Mouse (Mus musculus): ENCODE measurements around the gene Zfp688. TPM values are rescaled to one million over a fixed set of nuclear protein-coding genes. Genes with fewer than 3 reads are reported as not detected.
"Not testable (repeated sequence)": the region's sequence is repeated elsewhere in the genome, so short reads cannot be mapped to it uniquely, and the experiment has no call there.

The Zfp688 gene
- total RNA-seq, 2 experiments from 2014 or later: 12.4 to 14.9 TPM

DNA sequence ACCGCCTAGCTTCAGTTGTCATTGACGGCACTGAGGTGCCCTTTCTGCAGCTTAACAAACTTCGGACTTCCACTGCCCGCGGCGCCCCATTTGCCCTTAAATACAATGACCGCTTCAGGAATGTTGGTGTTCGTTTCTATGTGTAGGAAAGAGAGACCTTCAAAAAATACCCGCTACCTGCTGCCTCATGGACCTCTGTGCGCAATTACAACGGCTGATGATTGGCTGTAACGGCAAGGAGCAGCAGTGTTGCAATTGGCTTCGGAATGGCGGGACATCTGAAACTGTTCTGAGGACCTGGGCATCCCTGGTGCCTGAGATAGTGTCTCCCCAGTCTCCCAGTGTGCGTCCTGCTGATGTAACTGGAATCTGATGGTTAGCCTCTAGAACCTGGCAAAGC is 379 bp upstream of the Zfp688 start:
- DNase-seq (ENCODE audit: extremely low spot score in 1 of 2, low spot score in 1 of 2): peak in 1 of 2 experiments; percentile 33

DNA sequence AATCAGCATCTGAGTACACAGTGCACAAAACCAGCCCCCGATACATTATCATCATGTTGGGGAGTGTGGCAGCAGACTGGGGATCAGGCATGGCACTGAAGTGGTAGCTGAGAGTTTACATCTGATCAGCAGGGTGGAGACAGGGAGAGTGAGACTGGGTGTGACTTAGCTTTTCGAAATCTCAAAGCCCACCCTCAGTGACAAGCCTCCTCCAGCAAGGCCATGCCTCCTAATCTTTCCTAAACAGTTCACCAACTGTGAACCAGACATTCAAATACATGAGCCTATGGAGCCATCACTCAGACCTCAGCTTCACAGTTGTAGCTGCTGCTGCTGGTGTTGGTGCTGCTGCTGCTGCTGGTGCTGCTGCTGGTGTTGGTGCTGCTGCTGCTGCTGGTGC is 10.4 kb downstream of the Zfp688 start:
- DNase-seq (ENCODE audit: extremely low spot score in 1 of 2, low spot score in 1 of 2): no peak

DNA sequence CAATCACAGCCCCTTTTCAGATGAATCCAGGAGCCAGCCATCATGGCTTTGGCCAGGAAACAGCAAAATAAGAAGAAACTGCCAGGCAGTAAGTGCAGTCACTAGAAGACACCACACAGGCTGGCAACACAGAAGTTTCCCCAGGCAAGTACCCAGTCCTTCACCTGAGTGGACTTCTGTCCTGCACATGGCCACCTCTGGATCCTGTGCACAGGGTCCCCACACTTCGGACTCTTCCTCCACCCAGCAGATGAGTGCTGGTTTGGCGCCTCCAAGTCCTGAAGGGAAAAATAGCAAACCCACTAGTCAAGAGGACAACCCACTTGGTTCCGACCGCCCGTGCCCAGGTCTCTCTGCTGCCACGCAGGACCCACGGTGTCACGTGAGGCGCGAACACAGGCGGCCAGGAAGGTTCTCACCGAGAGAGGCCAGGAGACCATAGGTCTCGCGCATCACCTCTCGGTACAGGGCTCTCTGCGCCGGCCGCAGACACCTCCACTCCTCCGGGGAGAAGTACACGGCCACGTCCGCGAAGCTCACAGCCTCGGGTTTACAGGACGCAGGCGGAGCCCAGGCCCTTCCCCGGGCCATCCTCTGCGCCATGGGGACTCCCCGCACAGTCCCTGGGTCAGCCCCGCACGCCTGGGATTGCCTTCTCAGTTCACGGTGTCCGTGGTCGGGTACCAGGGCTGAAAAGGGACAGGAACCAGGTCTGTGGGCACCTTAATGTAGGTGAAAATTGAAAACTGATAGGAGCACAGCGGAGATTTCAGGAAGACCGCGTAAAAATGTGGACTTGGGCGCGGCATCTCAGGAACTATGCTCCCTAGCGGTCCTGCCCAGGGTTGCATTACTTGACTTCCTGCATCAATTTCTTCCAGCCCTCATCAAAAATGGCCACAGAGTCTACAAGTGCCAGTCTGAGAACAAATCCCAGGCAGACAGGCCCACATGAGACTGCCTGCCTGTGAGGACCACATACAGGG is 15.6 kb downstream of the Zfp688 start, which contains the start of gene Zfp764:
Zfp764 (minus strand) TSS at position 821 of the 986 bp plus-strand sequence.
- DNase-seq (ENCODE audit: extremely low spot score in 1 of 2, low spot score in 1 of 2): peak; percentile 70 to 85

DNA sequence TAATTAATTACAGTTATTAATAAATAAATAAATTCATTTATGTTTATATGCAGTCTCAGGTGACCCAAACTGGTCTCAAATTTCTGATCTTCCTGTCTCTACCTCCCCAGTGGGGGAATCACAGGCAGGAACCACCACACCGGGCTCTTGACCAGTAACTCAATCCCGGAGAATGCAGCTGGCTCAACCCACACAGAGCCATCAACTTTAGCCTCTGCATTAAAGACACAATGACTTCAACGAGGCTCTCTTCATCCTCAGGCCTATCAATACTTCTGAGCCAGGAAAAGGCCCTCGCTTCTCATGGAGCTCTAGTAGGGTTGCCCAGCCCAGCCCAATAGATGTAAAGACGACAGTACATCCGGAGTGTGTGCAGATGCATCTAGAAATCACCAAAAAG is 17.8 kb downstream of the Zfp688 start:
- not testable (repeated sequence) for DNase-seq (ENCODE audit: extremely low spot score in 1 of 2, low spot score in 1 of 2)

DNA sequence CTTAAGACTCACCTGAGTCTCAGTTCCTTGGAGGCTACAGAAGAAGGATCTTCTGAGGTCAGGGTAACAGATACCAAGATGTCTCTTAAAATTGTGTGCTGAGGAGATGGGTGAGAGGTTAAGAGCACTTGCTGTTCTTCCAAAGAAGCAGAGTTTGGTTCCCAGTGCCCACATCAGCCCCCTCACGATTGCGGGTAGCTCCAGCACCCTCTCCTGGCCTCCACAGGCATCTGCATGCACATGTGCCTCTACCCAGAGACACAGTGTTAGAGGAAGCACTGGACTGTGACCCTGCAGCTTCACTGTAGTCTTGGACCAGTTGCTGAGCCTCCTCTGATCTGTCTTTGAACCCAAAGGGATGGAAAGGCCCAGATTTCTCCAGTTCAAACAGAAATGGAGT is 18.9 kb downstream of the Zfp688 start:
- no peak for DNase-seq (ENCODE audit: extremely low spot score in 1 of 2, low spot score in 1 of 2)

DNA sequence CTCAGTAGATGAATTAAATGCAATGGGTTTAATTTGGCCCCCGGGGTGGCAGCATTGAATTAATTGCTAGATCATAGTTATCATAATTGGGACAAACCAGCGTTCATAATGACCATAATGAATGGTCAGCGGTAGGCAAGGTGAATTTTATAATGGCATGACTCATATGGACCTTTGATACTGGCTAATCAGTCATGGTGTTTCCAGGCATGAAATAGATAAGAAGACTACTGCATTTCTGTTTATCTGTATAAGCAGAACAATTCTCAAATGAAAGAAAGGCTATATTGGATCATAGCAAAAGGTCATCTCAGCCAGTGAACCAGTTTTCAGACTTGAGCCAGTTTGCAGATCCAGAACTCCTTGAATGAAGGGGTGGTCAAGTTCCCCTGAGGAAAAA is 21.5 kb downstream of the Zfp688 start:
- no peak for DNase-seq (ENCODE audit: extremely low spot score in 1 of 2, low spot score in 1 of 2)

DNA sequence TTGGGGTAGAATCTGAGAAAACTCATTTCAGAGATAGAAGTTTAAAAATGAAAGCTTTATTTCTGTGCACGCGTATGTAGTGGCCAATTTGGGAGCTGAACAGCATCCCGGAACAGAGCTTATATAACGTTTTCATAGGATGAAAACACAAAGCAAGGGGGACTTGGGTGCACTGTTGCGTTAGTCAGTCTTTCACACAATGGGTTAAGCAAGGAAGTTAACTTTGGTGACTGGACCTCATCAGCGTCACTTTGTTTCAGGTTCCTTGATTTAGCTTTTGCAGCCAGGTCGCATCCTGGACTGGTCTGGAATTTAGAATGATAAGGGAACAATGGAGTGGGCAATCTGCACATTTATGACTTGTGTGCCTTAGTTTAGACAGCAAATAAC is 27.9 kb downstream of the Zfp688 start:
- DNase-seq (ENCODE audit: extremely low spot score in 1 of 2, low spot score in 1 of 2): no peak

DNA sequence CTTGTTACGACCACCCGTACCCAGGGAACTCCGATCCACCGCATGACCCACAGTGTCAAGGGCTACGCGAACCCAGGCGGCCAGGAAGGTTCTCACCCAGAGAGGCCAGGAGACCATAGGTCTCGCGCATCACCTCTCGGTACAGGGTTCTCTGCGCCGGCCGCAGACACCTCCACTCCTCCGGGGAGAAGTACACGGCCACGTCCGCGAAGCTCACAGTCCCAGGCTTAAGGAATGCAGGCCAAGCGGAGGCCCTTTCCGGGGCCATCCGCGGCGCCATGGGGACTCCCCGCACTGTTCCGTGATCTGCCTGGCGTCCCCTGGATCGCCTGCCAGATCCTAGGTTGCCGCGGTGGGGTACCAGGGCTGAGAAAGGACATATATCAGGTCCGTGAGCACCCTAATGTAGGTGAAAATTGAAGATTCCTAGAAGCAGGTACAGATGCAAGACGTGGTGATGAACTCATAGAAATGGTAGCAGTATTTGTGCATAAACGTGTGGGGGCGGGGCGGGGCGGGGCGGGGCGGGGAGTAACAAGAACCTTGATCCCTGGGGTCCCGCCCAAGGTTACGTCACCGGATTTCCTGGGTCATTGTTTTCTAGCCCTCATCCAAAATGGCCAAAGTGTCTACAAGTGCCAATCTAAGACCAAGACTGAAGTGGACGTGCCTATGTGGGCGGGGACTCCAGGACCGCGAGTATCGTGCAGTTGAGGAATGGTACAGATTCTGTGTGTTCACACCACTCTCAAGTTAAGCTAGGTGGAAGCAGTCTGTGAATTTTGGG is 28.5 kb downstream of the Zfp688 start, which contains the start of gene E430018J23Rik:
E430018J23Rik (minus strand) TSS at position 473 of the 787 bp plus-strand sequence.
- peak; percentile 81 to 91 for DNase-seq (ENCODE audit: extremely low spot score in 1 of 2, low spot score in 1 of 2)

DNA sequence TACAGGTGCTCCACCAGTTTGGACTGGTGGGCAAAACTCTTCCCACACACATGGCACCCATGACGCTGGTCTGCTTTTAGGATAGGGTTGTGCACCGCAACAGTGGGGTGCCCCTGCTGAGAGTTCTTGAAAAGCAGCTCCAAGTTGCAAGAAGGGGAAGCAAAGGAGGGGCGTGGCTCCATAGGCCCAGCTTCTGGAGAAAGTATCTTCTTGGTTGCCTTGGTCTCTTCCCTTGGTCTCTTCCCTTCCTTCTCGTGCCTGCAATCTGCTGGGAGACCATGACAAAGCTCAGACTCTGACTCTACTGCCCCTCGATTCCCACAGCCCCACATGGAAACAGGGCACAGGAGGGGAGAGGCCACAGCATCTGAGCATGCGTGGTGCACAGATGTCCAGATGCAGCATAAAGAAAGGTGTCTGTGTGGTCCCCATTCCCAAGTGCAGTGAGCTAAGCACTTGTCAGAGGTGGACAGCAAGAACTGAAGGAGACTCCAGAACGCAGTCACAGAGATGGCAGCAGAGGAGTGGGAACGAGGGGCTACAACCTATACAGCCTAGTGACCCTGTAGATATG is 29.5 kb downstream of the Zfp688 start:
- no peak for DNase-seq (ENCODE audit: extremely low spot score in 1 of 2, low spot score in 1 of 2)

DNA sequence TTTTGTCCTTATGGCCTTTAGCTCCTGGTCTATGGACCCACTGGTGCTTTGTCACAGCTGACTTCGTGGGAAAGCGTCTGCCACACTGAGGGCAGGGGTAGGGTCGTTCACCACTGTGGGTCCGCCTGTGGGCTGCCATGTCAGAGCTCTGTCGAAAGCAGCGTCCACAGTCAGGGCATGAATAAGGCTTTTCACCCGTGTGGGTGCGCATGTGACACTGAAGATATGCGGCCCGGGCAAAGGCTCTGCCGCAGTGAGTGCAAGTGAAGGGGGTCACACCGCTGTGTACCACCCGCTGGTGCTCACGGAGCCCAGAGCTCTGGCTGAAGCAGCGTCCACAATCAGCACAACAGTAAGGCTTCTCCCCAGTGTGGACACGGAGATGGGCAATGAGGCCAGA is 30.3 kb downstream of the Zfp688 start:
- no peak for DNase-seq (ENCODE audit: extremely low spot score in 1 of 2, low spot score in 1 of 2)

DNA sequence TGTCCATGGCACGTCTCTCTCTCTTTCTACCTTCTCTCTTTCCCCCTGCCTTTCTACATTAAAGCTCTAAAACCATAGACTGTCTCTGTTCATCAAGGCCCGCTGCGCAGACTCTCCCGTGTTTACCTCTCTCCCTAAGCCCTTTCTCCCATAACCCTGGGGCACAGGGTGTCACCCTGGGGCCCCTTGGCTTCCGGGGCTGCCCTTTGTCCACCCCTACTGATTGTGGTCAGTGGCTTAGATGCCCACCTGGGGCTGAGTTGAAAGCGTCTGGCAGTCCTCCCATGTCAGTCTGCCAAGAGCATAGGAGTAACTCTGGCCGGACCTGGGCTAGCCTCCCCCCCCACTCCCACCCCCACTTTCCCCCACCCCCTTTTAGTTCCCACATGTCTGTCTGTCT is 31.6 kb downstream of the Zfp688 start:
- DNase-seq (ENCODE audit: extremely low spot score in 1 of 2, low spot score in 1 of 2): no peak

DNA sequence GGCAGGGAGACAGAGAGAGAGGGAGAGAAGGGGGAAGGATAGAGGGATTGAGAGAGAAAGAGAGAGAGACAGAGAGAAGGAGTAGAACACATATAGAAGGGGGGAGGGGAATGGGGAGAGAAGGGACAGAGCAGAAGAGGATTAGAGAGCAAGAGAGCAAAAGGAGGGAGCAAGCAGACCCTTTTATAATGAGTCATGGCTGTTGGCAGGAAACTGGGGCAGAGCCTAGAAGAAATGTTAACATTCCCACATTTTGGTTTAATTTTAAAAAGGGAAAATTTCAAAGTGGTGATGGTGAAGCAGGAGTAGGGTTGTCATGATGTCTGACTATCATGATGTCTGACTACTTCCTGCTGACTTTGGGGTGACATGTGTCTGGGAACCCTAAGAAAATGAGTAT is 33.7 kb downstream of the Zfp688 start:
- DNase-seq (ENCODE audit: extremely low spot score in 1 of 2, low spot score in 1 of 2): not testable (repeated sequence)

DNA sequence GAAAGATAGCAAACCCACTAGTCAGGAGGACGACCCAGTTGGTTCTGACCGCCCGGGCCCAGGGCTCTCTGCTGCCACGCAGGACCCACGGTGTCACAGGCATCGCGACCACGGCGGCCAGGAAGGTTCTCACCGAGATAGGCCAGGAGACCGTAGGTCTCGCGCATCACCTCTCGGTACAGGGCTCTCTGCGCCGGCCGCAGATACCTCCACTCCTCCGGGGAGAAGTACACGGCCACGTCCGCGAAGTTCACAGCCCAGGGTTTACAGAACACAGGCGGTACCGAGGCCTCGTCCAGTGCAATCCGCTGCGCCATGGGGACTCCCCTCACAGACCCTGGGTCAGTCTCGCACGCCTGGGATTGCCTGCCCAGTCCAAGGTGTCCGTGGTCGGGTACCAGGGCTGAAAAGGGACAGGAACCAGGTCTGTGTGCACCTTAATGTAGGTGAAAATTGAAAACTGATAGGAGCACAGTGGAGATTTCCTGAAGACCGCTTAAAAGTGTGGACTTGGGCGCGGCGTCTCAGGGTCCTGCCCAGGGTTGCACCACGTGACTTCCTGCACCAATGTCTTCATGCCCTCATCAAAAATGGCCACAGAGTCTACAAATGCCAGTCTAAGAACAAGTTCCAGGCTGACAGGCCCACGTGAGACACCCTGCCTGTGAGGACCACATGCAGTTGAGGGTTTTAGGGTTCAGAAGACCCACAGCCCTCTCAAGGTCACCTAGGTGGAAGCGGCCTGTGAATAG is 35.1 kb downstream of the Zfp688 start, which contains the start of gene 9130019O22Rik:
9130019O22Rik (minus strand) TSS at position 526 of the 752 bp plus-strand sequence.
- peak; percentile 59 to 90 for DNase-seq (ENCODE audit: extremely low spot score in 1 of 2, low spot score in 1 of 2)

DNA sequence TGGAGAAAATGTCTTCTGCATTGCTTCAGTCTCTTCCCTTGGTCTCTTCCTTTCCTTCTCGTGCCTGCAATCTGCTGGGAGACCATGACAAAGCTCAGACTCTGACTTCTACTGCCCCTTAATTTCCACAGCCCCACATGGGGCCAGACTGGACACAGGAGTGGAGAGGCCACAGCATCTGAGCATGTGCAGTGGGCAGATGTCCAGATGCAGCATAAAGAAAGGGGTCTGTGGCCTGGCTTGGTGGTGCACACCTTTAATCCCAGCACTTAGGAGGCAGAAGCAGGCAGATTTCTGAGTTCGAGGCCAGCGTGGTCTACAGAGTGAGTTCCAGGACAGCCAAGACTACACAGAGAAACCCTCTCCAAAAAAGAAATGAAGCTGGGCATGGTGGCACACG is 36.3 kb downstream of the Zfp688 start:
- DNase-seq (ENCODE audit: extremely low spot score in 1 of 2, low spot score in 1 of 2): not testable (repeated sequence)

DNA sequence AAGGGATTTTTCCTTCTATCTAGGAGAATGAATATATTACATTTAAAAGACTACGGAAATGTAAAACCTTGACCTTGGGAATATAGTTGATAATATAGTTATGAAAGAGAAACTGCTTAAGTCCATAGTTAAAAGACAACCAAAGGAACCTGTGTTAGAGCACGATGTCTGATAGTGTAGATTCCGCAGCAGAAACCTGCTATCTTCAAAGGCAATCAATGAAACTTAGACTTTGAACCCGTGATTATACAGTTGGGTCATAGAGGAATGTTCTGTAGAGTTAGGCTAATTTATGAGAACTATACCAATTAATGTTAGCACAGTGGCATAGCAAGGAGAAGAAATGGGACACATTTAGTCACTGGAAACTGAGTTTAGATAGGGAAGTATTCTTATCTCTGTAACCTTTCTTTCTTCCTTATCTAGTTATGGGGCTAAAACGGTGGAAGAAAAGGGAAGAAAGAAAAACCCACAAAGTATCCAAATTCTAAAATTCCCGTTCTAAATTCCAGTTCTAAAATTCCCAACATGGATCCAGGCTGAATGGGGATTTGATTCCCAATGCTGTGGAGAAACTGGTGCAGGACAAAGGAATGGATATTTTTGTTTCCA is 43.5 kb downstream of the Zfp688 start:
- no peak for DNase-seq (ENCODE audit: extremely low spot score in 1 of 2, low spot score in 1 of 2)

DNA sequence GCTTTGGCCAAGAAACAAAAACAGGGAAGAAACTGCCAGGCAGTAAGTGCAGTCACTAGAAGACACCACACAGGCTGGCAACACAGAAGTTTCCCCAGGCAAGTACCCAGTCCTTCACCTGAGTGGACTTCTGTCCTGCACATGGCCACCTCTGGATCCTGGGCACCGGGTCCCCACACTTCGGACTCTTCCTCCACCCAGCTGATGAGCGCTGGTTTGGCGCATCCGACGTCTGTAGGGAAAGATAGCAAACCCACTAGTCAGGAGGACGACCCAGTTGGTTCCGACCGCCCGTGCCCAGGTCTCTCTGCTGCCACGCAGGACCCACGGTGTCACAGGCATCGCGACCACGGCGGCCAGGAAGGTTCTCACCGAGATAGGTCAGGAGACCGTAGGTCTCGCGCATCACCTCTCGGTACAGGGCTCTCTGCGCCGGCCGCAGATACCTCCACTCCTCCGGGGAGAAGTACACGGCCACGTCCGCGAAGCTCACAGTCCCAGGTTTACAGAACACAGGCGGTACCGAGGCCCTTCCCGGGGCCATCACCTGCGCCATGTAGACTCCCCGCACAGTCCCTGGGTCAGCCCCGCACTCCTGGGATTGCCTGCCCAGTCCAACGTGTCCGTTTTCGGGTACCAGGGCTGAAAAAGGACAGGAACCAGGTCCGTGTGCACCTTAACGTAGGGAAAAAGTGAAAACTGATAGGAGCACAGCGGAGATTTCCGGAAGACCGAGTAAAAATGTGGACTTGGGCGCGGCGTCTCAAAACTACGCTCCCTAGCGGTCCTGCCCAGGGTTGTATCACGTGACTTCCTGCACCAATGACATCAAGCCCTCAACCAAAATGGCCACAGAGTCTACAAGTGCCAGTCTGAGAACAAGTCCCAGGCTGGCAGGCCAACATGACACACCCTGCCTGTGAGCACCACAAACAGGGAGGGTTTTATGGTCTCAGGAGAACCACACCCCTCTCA is 46.3 kb downstream of the Zfp688 start, which contains the start of gene Zfp747:
Zfp747 (minus strand) TSS at position 780 of the 975 bp plus-strand sequence.
- peak; percentile 74 to 88 for DNase-seq (ENCODE audit: extremely low spot score in 1 of 2, low spot score in 1 of 2)

DNA sequence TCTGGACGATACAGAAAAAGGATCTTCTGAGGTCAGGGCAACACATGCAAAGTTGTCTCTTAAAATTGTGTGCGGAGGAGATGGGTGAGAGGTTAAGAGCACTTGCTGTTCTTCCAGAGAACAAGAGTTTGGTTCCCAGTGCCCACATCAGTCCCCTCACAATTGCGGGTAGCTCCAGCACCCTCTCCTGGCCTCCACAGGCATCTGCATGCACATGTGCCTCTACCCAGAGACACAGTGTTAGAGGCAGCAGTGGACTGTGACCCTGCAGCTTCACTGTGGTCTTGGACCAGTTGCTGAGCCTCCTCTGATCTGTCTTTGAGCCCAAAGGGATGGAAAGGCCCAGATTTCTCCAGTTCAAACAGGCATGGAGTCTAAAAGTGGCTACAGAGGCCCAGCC is 50.0 kb downstream of the Zfp688 start:
- not testable (repeated sequence) for DNase-seq (ENCODE audit: extremely low spot score in 1 of 2, low spot score in 1 of 2)

DNA sequence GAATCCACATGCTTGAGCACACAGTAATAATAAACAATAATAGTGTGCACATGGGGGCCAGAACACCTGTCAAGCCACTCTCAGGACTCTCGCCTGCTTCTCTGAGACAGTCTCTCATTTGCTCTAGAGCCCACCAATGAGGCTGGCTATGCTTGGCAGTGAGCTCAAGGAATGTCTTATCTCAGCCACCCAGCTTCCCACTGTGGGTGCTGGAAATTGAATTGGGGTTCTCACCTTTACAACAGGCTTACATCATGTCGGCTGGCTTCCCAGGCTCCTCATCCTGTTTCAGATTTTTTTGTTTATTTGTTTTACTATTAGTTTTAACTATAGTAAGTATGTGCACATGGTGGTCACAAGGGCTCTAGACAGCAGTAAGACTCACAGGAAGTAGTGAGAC is 50.7 kb downstream of the Zfp688 start:
- no peak for DNase-seq (ENCODE audit: extremely low spot score in 1 of 2, low spot score in 1 of 2)

Data from layer of hippocampus, postnatal 25 days (tissue).